Comparison of ENCODE assay signal across 18 mouse cellular contexts in the genomic region with DNA sequence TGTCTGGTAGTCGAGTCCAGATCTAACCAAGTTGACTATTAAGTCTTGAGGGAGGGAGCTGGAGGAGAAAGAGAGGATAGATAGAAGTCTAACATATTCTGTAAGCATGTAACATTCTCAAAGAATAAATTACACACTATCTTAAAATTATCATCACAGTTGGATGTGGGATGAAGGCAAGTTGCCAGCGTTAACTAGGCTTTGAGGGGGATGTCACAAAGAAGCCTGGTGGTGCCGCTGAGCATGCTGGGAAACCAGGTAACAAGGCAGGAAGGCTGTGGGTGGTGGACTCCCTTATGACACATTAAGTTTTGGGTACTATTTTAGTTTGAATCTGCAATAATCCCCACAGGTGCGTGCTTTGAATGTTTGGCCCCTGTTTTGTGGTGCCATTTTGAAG.
DNase-seq lines count a peak whose midpoint lies in the region.
"Had no signal": no experiment of that assay in that cellular context is flagged by ENCODE, and none has a peak within 500 bp of the region (broad histone marks: within the 10 kb centered on the region; RNA-seq: fewer than 3 reads in every experiment).

No protein-coding gene starts in this region.

- intact Hi-C loops in left cerebral cortex, postnatal 14 days (cut with DNase I), result no loop called here

- DNase-seq in layer of hippocampus, adult 9-11 months, result peak; percentile 14
- DNase-seq in layer of hippocampus, postnatal 10 days (ENCODE audit: low spot score in 2 of 2), result no peak
- peak; percentile 42 to 43 for DNase-seq in left cerebral cortex, postnatal 14 days (ENCODE audit: low spot score in 2 of 2)
- peak; percentile 39 to 44 for DNase-seq in right cerebral cortex, adult 2 months (ENCODE audit: low spot score in 2 of 2)
- peak; percentile 44 for DNase-seq in telencephalon, adult 2 months (ENCODE audit: low read depth, low spot score)
- no peak for DNase-seq in cerebellum, postnatal 25 days
- no peak for DNase-seq in embryo, embryonic 10 days (ENCODE audit: low spot score)
- DNase-seq: adrenal gland, postnatal 25 days; cerebellum, adult 2 months; cerebellum, postnatal 14 days; heart, adult 2 months; kidney, adult 11 months; kidney, postnatal 14 days; layer of hippocampus, postnatal 36 days; liver; lung, adult 2 months; lung, postnatal 10 days; thymus, adult 2 months had no signal

Comparison
In these comparisons a context has a peak if more than half of its experiments do, and no peak if none do; other contexts are left out.
1. DNase-seq: peak in layer of hippocampus, adult 9-11 months (single experiment), left cerebral cortex, postnatal 14 days (2 of 2), right cerebral cortex, adult 2 months (2 of 2) and telencephalon, adult 2 months (single experiment); none in layer of hippocampus, postnatal 10 days (0 of 2), cerebellum, postnatal 25 days (0 of 2) and embryo, embryonic 10 days (single experiment).